Mouse (Mus musculus): ENCODE results near the gene Apip. TPM values are rescaled to one million over a fixed set of nuclear protein-coding genes. Genes with fewer than 3 reads are reported as not detected.

The Apip gene
- not detected in 2 replicates for polyA plus RNA-seq (2012; ENCODE audit: insufficient read depth, insufficient read length, low replicate concordance, missing spikeins)

GRCm38 (mm10) chr2:103073219-103073982 is at the start of gene Apip, which contains the start of gene Pdhx:
TSS of gene Apip (plus strand) at chr2:103073675.
TSS of gene Pdhx (minus strand) at chr2:103073513.
- WGBS = under 1% methylated on average over 55 of the region's 55 CpGs
- Histone ChIP-seq H3K27ac (ENCODE audit: insufficient read depth, low read depth, low read length) (peak within 1 kb of the TSS; percentile 47), H3K4me3 (ENCODE audit: insufficient read depth, low read depth, low read length) (peak within 1 kb of the TSS; percentile 80), H3K4me1 (ENCODE audit: control insufficient read depth, insufficient read depth, low read length) (no peaks in the 10 kb centered on the region; the same call in 1 of the 2 replicates)
- TF ChIP-seq CTCF (IDR thresholded peaks at IDR 0.05; ENCODE audit: insufficient read depth, low read depth, low read length) (no peak), POLR2A (IDR thresholded peaks at IDR 0.05; ENCODE audit: insufficient read depth, low read depth, low read length) (peak; percentile 82)

GRCm38 (mm10) chr2:103037831-103038230 is 35.6 kb upstream of the Apip start:
- H3K27ac ChIP-seq (ENCODE audit: insufficient read depth, low read depth, low read length) = no peak overlapping the region
- H3K4me3 ChIP-seq (ENCODE audit: insufficient read depth, low read depth, low read length) = no peak overlapping the region
- no peaks in the 10 kb centered on the region for H3K4me1 ChIP-seq (ENCODE audit: control insufficient read depth, insufficient read depth, low read length)
- no peak for TF ChIP-seq POLR2A (IDR thresholded peaks at IDR 0.05; ENCODE audit: insufficient read depth, low read depth, low read length)
- no peak for TF ChIP-seq CTCF (IDR thresholded peaks at IDR 0.05; ENCODE audit: insufficient read depth, low read depth, low read length)
- 44% methylated on average over 4 of the region's 4 CpGs for WGBS

- 56% methylated on average over 8 of the region's 8 CpGs for WGBS
- no peak overlapping the region for H3K4me3 ChIP-seq (ENCODE audit: insufficient read depth, low read depth, low read length)
- H3K27ac ChIP-seq (ENCODE audit: insufficient read depth, low read depth, low read length) = no peak overlapping the region
- TF ChIP-seq POLR2A (IDR thresholded peaks at IDR 0.05; ENCODE audit: insufficient read depth, low read depth, low read length) = no peak
- TF ChIP-seq CTCF (IDR thresholded peaks at IDR 0.05; ENCODE audit: insufficient read depth, low read depth, low read length) = no peak
- H3K4me1 ChIP-seq (ENCODE audit: control insufficient read depth, insufficient read depth, low read length) = no peaks in the 10 kb centered on the region
Observed at GRCm38 (mm10) chr2:103040896-103041295, 32.6 kb upstream of the Apip start.

GRCm38 (mm10) chr2:103045286-103045685 is 28.2 kb upstream of the Apip start:
- WGBS = 48% methylated on average over 2 of the region's 2 CpGs
- H3K4me3 ChIP-seq (ENCODE audit: insufficient read depth, low read depth, low read length) = no peak overlapping the region
- TF ChIP-seq CTCF (IDR thresholded peaks at IDR 0.05; ENCODE audit: insufficient read depth, low read depth, low read length) = no peak
- TF ChIP-seq POLR2A (IDR thresholded peaks at IDR 0.05; ENCODE audit: insufficient read depth, low read depth, low read length) = no peak

GRCm38 (mm10) chr2:103051937-103052893 is 21.3 kb upstream of the Apip start:
- H3K27ac ChIP-seq (ENCODE audit: insufficient read depth, low read depth, low read length) = no peak overlapping the region
- 87% methylated on average over 19 of the region's 19 CpGs for WGBS
- peaks cover 5% of the 10 kb centered on the region; the same call in 1 of the 2 replicates for H3K4me1 ChIP-seq (ENCODE audit: control insufficient read depth, insufficient read depth, low read length)
- TF ChIP-seq POLR2A (IDR thresholded peaks at IDR 0.05; ENCODE audit: insufficient read depth, low read depth, low read length) = no peak
- H3K4me3 ChIP-seq (ENCODE audit: insufficient read depth, low read depth, low read length) = no peak overlapping the region

More at GRCm38 (mm10) chr2:103045286-103045685, 28.2 kb upstream of the Apip start:
- Histone ChIP-seq H3K4me1 (ENCODE audit: control insufficient read depth, insufficient read depth, low read length) (peaks cover 3% of the 10 kb centered on the region; the same call in 1 of the 2 replicates), H3K27ac (ENCODE audit: insufficient read depth, low read depth, low read length) (no peak overlapping the region)

- H3K4me3 ChIP-seq (ENCODE audit: insufficient read depth, low read depth, low read length) = no peak overlapping the region
- 91% methylated on average over 6 of the region's 6 CpGs for WGBS
- no peak overlapping the region for H3K27ac ChIP-seq (ENCODE audit: insufficient read depth, low read depth, low read length)
- TF ChIP-seq POLR2A (IDR thresholded peaks at IDR 0.05; ENCODE audit: insufficient read depth, low read depth, low read length) (no peak), CTCF (IDR thresholded peaks at IDR 0.05; ENCODE audit: insufficient read depth, low read depth, low read length) (no peak)
- no peaks in the 10 kb centered on the region for H3K4me1 ChIP-seq (ENCODE audit: control insufficient read depth, insufficient read depth, low read length)
Observed at GRCm38 (mm10) chr2:103055820-103056219, 17.7 kb upstream of the Apip start.

GRCm38 (mm10) chr2:103058266-103058665 is 15.2 kb upstream of the Apip start:
- no peak overlapping the region for H3K27ac ChIP-seq (ENCODE audit: insufficient read depth, low read depth, low read length)
- 95% methylated on average over 3 of the region's 3 CpGs for WGBS

GRCm38 (mm10) chr2:103062865-103063264 is 10.6 kb upstream of the Apip start:
- Histone ChIP-seq H3K4me1 (ENCODE audit: control insufficient read depth, insufficient read depth, low read length) (no peaks in the 10 kb centered on the region), H3K27ac (ENCODE audit: insufficient read depth, low read depth, low read length) (no peak overlapping the region), H3K4me3 (ENCODE audit: insufficient read depth, low read depth, low read length) (no peak overlapping the region)
- 10% methylated on average over 3 of the region's 3 CpGs for WGBS
- no peak for TF ChIP-seq POLR2A (IDR thresholded peaks at IDR 0.05; ENCODE audit: insufficient read depth, low read depth, low read length)
- no peak for TF ChIP-seq CTCF (IDR thresholded peaks at IDR 0.05; ENCODE audit: insufficient read depth, low read depth, low read length)

More at GRCm38 (mm10) chr2:103058266-103058665, 15.2 kb upstream of the Apip start:
- Histone ChIP-seq H3K4me1 (ENCODE audit: control insufficient read depth, insufficient read depth, low read length) (no peaks in the 10 kb centered on the region), H3K4me3 (ENCODE audit: insufficient read depth, low read depth, low read length) (no peak overlapping the region)
- TF ChIP-seq CTCF (IDR thresholded peaks at IDR 0.05; ENCODE audit: insufficient read depth, low read depth, low read length) (no peak), POLR2A (IDR thresholded peaks at IDR 0.05; ENCODE audit: insufficient read depth, low read depth, low read length) (no peak)

Data from olfactory bulb, adult 2 months (tissue).